Mouse (Mus musculus) layer of hippocampus, adult 18-20 months (tissue): ENCODE measurements at regions not wholly inside any gene's neighbourhood (a gene's known extent, or its start where the extent isn't known, plus 50 kb on each side); places are given as distances from the start of the nearest gene placed in this dataset.

ENCODE experiments used
- DNase-seq, 2 experiments: peaks; one replicate each; pipeline ENCODE4 v3.0.0; 2022; ENCODE audit warnings: low spot score in 2 of 2

- no peak for DNase-seq
Observed at GRCm38 (mm10) chr13:44280296-44280695, 449.0 kb upstream of the Jarid2 start.

GRCm38 (mm10) chr13:44281796-44282195 is 447.5 kb upstream of the Jarid2 start:
- DNase-seq, result no peak

- DNase-seq, result peak; percentile 13 to 20
Observed at GRCm38 (mm10) chr13:44282306-44282705, 447.0 kb upstream of the Jarid2 start.

GRCm38 (mm10) chr13:44282731-44283571 is 446.3 kb upstream of the Jarid2 start:
- DNase-seq, result peak; percentile 39 to 65

- DNase-seq, result no peak
Observed at GRCm38 (mm10) chr13:44285881-44286280, 443.4 kb upstream of the Jarid2 start.

- no peak for DNase-seq
Observed at GRCm38 (mm10) chr13:44290199-44290598, 439.1 kb upstream of the Jarid2 start.

- DNase-seq, result no peak
Observed at GRCm38 (mm10) chr13:44292476-44293056, 436.7 kb upstream of the Jarid2 start.

GRCm38 (mm10) chr13:44293736-44294416 is 435.4 kb upstream of the Jarid2 start:
- peak in 1 of 2 experiments; percentile 64 for DNase-seq

GRCm38 (mm10) chr13:44295621-44296020 is 433.7 kb upstream of the Jarid2 start:
- peak in 1 of 2 experiments; percentile 15 for DNase-seq

GRCm38 (mm10) chr13:44300611-44301010 is 428.7 kb upstream of the Jarid2 start:
- DNase-seq, result peak in 1 of 2 experiments; percentile 37

- no peak for DNase-seq
Observed at GRCm38 (mm10) chr13:44301215-44301614, 428.1 kb upstream of the Jarid2 start.

- DNase-seq, result peak in 1 of 2 experiments; percentile 18
Observed at GRCm38 (mm10) chr13:44301936-44302335, 427.3 kb upstream of the Jarid2 start.

GRCm38 (mm10) chr13:44305134-44305991 is 423.9 kb upstream of the Jarid2 start:
- no peak for DNase-seq

- peak in 1 of 2 experiments; percentile 37 for DNase-seq
Observed at GRCm38 (mm10) chr13:44306275-44307050, 422.8 kb upstream of the Jarid2 start.

GRCm38 (mm10) chr13:44308227-44308626 is 421.0 kb upstream of the Jarid2 start:
- DNase-seq, result no peak

- DNase-seq, result no peak
Observed at GRCm38 (mm10) chr13:44312237-44312636, 417.0 kb upstream of the Jarid2 start.

GRCm38 (mm10) chr13:44316747-44317446 is 412.4 kb upstream of the Jarid2 start:
- DNase-seq, result peak in 1 of 2 experiments; percentile 55

- no peak for DNase-seq
Observed at GRCm38 (mm10) chr13:44317596-44317995, 411.7 kb upstream of the Jarid2 start.

- no peak for DNase-seq
Observed at GRCm38 (mm10) chr13:44319101-44319500, 410.2 kb upstream of the Jarid2 start.

GRCm38 (mm10) chr13:44319511-44319910 is 409.8 kb upstream of the Jarid2 start:
- DNase-seq, result no peak
